Mouse (Mus musculus): Measurements from ENCODE around the gene Gm38431. TPM values are rescaled to one million over a fixed set of nuclear protein-coding genes. Genes with fewer than 3 reads are reported as not detected.

The Gm38431 gene
- total and polyA plus RNA-seq, 3 experiments, result 0.90 to 74.0 (median 2.5) TPM

GRCm38 (mm10) chr9:21041308-21041707 lies 50.5 kb downstream of the Gm38431 start:
- DNase-seq, result peak; percentile 36

GRCm38 (mm10) chr9:21039779-21040178 lies 52.0 kb downstream of the Gm38431 start:
- no peak for DNase-seq

- peak; percentile 13 for DNase-seq
These were observed 54.3 kb downstream of the Gm38431 start for GRCm38 (mm10) chr9:21037481-21037891.

GRCm38 (mm10) chr9:21036666-21037065 lies 55.1 kb downstream of the Gm38431 start:
- DNase-seq, result no peak

- no peak for DNase-seq
These were observed 55.6 kb downstream of the Gm38431 start for GRCm38 (mm10) chr9:21036161-21036560.

- DNase-seq, result no peak
These were observed 56.2 kb downstream of the Gm38431 start for GRCm38 (mm10) chr9:21035586-21035985.

GRCm38 (mm10) chr9:21034481-21035085 lies 57.2 kb downstream of the Gm38431 start:
- no peak for DNase-seq

GRCm38 (mm10) chr9:21033136-21033535 lies 58.7 kb downstream of the Gm38431 start:
- DNase-seq, result peak; percentile 92

GRCm38 (mm10) chr9:21032491-21032890 lies 59.3 kb downstream of the Gm38431 start:
- no peak for DNase-seq

- peak; percentile 48 for DNase-seq
These were observed 59.9 kb downstream of the Gm38431 start, which contains the start of gene Icam5 for GRCm38 (mm10) chr9:21031896-21032351. TSS of gene Icam5 (plus strand) at chr9:21032073.

GRCm38 (mm10) chr9:21031251-21031895 lies 60.4 kb downstream of the Gm38431 start:
- peak; percentile 80 for DNase-seq

- peak; percentile 91 for DNase-seq
These were observed 61.0 kb downstream of the Gm38431 start for GRCm38 (mm10) chr9:21030781-21031250.

- DNase-seq, result no peak
These were observed 61.7 kb downstream of the Gm38431 start for GRCm38 (mm10) chr9:21030055-21030600.

- peak; percentile 90 for DNase-seq
These were observed 62.3 kb downstream of the Gm38431 start, which contains the start of gene Icam4 for GRCm38 (mm10) chr9:21029291-21030054. TSS of gene Icam4 (plus strand) at chr9:21029373.

- DNase-seq, result no peak
These were observed 63.2 kb downstream of the Gm38431 start for GRCm38 (mm10) chr9:21028560-21029110.

GRCm38 (mm10) chr9:21027774-21028290 lies 64.0 kb downstream of the Gm38431 start:
- no peak for DNase-seq

GRCm38 (mm10) chr9:21026849-21027248 lies 64.9 kb downstream of the Gm38431 start:
- no peak for DNase-seq

- DNase-seq, result no peak
These were observed 66.5 kb downstream of the Gm38431 start for GRCm38 (mm10) chr9:21025258-21025810.

- DNase-seq, result no peak
These were observed 69.1 kb downstream of the Gm38431 start for GRCm38 (mm10) chr9:21022726-21023125.

- no peak for DNase-seq
These were observed 69.5 kb downstream of the Gm38431 start for GRCm38 (mm10) chr9:21022288-21022687.

GRCm38 (mm10) chr9:21021363-21021762 lies 70.4 kb downstream of the Gm38431 start:
- DNase-seq, result no peak
